Mouse (Mus musculus) urinary bladder, postnatal 14 days (tissue): ENCODE measurements around the gene Sytl2.

Experiments used
- DNase-seq: peaks from one replicate; pipeline ENCODE4 v3.0.0; 2021; ENCODE audit warnings: low spot score

Gene Sytl2

DNA sequence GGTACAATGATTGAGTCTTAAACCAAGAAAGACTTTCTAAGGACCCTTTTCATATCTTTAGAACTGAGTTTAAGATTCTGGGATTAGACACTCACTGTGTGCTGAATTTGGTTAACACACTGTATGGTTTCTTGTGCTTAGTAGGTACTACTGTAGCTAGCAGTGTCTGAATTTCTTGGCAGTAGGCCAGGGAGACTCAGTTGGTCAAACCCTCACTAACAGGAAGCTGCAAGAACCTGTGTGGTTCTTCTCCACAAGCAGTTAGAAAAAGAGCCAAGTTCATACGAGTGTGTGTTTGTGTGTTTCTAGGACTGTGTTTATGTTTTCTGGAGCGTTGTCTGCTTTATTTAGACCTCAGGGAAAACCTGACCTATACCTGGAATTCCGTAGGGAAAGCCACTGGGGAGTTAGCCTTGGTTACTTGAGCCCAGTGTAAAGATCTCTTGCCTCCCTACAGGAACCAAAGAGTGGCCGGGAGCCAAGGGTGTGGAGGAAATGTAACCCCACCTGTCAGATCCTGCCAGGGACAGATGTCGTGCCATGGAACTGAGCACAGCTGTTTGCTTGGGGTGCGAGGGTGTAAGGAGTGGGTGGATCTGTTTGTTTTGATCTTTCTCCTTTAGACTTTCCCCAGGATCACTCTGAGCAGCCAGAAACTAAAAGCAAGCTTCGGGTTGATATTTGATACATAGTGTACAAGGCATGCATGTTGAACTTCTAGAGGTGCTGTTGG, 10.3 kb downstream of the Sytl2 start:
- DNase-seq: peak; percentile 46

DNA sequence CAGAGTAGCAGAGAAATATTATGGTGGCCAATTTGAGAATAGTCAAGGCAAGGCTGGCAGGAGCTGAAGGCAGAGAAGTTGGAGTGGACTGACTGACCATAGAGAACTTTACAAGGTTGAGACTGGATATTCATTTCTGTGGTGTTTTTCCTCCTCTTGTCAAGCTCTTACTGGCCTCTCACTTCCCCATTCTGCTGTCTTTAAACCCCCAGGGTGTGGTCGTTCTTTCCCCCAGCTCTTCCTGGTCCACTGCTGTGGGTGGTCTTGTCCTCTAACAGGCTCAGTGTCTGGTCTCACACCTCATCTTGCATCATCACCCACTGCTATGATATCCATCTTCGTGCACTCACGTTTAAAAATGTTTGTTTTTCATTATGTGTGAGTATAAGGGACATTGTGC, 11.4 kb downstream of the Sytl2 start:
- DNase-seq: no peak

DNA sequence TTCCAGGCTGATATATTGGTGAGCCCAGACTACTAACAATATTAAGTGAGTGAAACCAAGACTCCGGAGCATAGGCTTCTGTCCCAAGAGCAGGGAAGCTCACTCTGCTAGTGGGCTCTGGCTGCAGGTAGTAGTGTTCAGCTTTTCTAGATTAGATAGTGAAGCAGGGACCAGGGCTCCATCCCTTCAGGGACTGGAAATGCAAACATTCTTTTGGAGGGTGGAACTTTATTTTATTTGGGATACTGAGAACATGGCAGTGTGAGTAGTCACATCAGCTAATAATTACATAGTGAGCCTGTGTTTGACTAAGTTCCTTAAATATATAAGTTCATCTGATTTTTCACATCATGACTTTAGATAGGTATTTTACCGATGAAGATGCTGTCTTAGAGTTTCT, 14.8 kb downstream of the Sytl2 start:
- DNase-seq: no peak

DNA sequence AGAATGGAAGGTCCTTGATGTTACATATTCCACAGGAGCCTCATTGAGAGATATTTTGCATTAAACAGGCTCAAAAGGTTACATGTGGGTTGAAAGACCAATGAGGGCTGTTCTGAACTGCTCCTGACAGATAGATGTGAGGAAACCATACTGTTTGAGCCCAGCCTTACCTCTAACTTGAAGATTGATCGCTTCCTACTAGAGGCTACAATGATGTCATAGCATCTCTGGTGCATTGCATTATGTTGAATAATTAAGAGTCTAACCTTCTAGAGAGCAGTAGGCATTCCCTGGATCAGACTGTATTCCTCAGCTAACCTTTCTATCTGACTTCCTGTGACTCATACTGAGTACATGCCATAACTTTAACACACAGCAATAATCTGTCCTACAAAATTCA, 17.4 kb downstream of the Sytl2 start:
- DNase-seq: no peak

DNA sequence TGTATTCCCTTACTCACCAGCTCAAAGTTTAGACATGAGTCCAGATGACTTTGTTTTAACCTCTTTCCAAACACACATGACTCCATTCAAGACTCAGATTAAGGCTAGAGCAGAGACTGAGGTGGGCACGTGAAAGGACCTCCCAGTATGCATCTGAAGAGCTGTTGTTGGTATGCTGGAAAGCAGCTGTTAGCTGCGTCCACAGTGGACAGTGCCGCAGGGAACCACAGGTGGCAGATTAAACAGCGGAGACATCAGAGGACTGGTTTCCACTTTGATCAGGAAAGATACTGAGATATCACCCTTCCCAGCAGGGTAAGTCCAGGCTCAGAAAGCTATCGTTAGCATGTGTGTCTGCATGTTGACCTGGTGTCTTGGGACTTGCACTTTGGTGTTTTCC, 18.1 kb downstream of the Sytl2 start:
- no peak for DNase-seq

DNA sequence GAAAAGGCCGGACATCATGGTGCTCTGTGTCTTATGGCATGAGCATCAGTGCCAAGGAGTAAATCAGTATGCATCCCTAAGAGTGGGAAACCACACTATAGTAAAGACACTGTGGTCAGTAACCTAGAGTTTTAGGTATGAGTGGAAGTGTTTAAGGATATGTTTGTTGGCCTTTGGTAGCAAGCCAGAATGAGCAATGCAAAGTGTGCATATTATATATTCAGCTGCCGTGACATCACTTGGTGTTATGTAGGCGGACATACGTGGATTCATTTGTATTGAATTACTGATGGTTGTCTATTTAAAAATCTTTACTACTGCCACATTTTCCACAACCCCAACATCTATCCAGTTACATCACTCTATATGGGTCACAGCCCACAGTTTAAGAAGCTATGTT, 23.1 kb downstream of the Sytl2 start:
- no peak for DNase-seq

DNA sequence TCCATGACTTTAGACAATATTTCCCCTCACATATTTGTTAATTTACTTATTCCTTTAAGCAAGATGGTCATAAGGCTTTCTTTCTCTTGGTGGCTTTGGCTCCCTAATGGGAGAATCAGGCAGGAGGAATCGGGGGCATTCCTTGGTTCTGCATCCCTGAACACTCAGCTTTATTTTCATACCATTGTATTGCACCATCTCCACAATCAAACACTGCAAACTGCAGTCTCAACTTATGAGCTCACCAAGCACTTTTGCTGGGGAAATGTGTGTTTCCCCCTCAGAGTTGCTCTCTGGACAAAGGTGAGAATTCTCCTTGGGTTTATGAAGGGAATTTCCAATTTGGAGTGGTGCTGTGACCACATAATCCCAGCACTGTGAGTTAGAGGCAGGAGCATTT, 28.1 kb downstream of the Sytl2 start:
- no peak for DNase-seq

- no peak for DNase-seq
Measured at GRCm38 (mm10) chr7:90332483-90333065, 30.5 kb downstream of the Sytl2 start.

DNA sequence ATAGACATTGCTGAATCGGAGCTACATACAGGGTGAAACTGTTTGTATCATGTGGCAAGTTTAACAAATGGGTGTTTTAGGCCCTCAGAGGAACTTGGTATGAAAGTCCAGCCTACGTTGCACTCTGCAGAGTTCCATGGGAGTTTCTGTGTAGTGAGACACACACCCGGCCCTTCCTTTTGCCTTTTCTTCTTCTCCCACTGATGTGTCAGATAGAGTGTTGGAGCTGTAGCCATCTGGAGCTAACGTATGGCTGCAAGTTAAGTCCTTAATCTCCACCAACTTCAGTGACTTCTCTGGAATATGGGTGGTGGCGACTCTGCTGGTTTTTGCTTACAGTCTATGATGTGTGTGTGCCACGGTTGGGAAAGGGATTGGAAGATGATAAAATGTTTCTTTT, 32.3 kb downstream of the Sytl2 start:
- DNase-seq: no peak

GRCm38 (mm10) chr7:90334831-90335230, 32.8 kb downstream of the Sytl2 start:
- DNase-seq: no peak

DNA sequence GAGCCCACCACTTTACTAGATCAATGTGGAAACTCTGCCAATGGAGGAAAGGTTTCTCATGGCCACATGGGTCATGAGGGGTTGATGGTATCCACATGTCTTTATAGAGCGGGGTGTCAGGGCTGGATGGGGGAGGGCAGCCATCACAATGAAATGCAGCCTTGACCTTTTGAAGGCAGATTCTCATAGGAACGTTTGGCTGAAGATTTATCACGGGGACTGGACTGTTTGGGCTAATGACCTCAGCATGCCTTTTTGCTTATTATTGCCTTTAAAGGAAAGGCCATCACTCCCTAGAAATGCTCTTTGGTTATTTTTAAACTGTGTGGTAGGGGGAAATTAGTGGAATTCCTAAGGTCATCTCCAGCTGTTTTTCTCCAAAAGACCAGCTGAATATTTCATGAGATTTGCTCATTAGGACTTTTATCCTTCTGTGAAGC, 33.7 kb downstream of the Sytl2 start:
- DNase-seq: no peak

DNA sequence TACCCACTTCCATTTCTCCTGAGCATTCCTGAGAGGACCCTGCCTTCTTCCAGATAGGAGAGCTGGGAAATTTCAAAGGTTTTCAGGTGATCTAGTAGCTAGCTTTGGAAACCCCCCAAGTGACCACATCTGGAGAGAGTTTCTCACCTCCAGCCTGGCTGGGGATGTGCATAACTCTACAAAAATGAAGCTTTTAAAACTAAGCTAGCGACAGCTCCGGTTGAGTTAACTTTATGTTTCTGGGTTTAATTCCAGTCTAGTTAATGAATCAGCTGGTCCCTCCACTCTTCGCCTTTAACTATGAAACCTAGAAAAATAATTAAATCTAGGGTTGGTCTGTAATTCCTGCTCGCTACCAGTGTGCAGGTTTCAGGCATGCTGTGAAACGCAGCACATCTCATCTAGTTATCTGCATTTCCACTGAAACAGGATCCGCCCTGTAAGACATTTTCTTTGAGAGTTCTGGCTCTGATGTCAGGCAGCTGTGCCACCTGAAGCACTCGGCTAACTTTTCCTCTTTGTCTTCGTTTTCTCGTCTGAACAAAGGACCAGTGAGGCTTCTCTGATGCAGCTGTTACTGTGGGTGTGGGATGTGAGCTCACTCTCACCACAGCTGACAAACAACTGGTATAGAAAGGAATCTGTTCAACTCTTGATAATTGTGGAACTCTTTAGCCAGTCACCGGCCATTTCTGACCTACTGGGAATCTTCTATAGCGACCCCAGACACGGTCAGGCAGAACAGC, 39.3 kb downstream of the Sytl2 start:
- no peak for DNase-seq

- DNase-seq: no peak
Measured at GRCm38 (mm10) chr7:90344903-90345302, 42.9 kb downstream of the Sytl2 start.

GRCm38 (mm10) chr7:90347779-90348437, 45.9 kb downstream of the Sytl2 start:
- peak; percentile 55 for DNase-seq

GRCm38 (mm10) chr7:90349014-90349413, 47.0 kb downstream of the Sytl2 start:
- DNase-seq: no peak

- no peak for DNase-seq
Measured at GRCm38 (mm10) chr7:90352183-90352582, 50.1 kb downstream of the Sytl2 start.

DNA sequence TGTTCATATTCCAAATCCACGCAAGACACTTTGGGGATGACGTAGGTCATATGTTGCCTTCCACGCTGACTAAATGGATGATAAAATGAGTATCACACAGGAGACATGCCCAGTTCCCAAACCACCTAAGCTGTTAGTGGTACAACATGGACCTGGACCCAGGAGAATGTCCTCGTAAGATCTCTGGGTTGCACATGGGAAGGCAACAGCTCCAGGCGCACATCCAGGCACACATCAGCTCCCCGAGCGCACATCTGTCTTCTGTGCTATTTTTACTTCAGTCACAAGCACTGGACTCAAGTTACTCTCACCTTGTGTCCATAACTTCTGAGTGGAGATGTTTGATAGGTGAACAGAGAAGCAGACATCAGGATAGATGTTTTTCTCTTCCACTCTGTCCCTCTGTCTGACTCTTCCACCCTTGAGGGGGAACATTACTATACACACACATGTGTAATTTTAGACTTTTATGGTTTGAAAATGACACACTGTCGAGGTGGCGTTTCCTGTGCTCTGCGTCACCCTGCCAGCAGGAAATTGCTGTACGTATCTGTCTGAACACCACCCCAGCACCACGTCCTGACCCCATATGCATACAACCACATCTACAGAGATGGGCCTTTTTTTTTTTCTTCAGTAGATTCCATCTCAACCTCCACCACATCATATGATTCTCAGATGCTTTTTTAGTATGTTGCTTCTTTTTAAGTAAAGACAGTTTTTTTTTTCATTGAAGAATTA, 51.6 kb downstream of the Sytl2 start:
- no peak for DNase-seq

DNA sequence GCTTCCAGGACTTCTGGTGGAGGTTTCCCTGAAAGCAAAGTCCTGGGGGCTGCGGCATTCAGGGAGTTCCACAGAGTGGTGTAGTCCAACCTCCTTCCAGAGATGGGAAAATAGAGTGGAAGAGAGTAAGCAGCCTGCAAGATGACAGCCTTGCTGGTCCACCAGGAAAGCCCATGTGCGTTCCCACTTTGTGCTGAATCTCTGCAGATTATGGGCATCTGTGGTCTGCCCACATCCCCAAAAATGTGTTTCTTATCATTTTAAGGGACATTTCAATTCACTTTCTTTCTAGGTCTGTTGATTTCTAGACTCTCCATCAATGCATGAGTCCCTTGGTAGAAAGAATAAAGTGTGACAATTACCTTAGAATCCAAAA, 52.2 kb downstream of the Sytl2 start:
- DNase-seq: no peak

- DNase-seq: no peak
Measured at GRCm38 (mm10) chr7:90355454-90355853, 53.4 kb downstream of the Sytl2 start.

DNA sequence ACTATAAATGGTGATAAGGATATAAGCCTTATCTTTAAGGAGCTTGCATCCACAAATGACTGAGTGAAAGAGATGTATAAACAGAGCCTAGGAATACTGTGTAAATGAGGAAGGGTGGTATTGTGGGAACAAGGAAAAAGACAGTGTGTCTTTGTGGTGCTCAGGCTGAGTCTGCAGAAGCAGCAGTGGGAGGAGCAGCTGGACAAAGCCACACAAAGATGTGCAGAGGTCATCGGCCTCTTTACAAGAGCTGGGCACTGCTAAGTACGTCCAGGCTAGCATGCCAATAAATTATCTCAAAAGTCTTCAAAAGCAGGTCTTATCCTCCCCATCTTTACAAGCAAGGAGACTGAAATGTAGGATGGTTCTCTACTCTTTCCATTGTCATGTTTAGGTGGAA, 53.9 kb downstream of the Sytl2 start:
- DNase-seq: no peak

DNA sequence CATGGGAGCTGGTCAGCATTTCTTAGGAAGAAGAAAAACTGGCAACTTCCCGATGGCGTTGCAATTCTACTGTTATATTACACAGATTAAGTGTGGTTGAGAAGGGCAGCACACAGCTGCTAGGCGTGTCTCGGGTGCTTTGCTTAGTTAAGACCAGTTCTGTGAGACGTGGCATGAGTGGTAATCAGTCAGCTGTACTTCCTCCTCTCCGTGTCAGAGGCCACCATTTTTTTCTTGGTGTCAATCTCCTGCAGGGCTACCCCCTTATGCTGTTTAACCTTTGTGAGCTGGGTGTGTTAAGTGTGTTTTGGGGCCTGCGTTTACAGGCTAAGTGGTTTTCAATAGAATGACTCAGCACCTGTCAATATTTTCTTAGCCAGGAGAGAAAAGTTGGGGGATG, 60.7 kb downstream of the Sytl2 start:
- peak; percentile 53 for DNase-seq
